Mouse (Mus musculus) left cerebral cortex, adult 2 months (tissue): Measurements from ENCODE around the gene Bhmt. TPM values are rescaled to one million over a fixed set of nuclear protein-coding genes. Genes with fewer than 3 reads are reported as not detected.

Source experiments
- DNase-seq, 2 experiments: peaks; one replicate each; pipeline ENCODE4 v3.0.0; 2021 to 2022; ENCODE audit warnings: low spot score in 2 of 2, mixed read lengths in 1 of 2; ENCODE audit errors: extremely low spot score in 1 of 2
- H3K27ac ChIP-seq: fragments of 200-600 bp; 2 replicates; pipeline ENCODE4 v1.8.1; 2022
- H3K4me3 ChIP-seq: fragments of 200-600 bp; 2 replicates; pipeline ENCODE4 v1.8.1; 2022
- CTCF ChIP-seq: fragments of 200-600 bp; IDR thresholded peaks from 2 replicates; pipeline ENCODE4 v1.8.1; 2022; ENCODE audit warnings: antibody characterized with exemption, mild to moderate bottlenecking, moderate library complexity
- intact Hi-C: fragments of 180-260 bp; cut with DNase I; formaldehyde crosslinking; loops from one replicate; pipeline ENCODE4 v1.15.1; 2025
- total RNA-seq, 2 experiments: library from RNA; stranded (reverse); gene quantifications; 2 replicates each; pipeline ENCODE4 v1.2.3; 2021

Gene Bhmt
- total RNA-seq, 2 experiments from 2014 or later = not detected

- no peak for TF ChIP-seq CTCF
- intact Hi-C loops = no loop called here
- no peak for DNase-seq
Measured at GRCm38 (mm10) chr13:93639636-93640035, 1.9 kb upstream of the Bhmt start.

GRCm38 (mm10) chr13:93636561-93636960 is 1.2 kb downstream of the Bhmt start:
- DNase-seq = no peak
- intact Hi-C loops = no loop called here
- no peak overlapping the region for H3K4me3 ChIP-seq
- H3K27ac ChIP-seq = no peak overlapping the region
- TF ChIP-seq CTCF = no peak

More at GRCm38 (mm10) chr13:93639636-93640035, 1.9 kb upstream of the Bhmt start:
- no peak overlapping the region for H3K27ac ChIP-seq
- H3K4me3 ChIP-seq = no peak overlapping the region

GRCm38 (mm10) chr13:93632927-93633326 is 4.8 kb downstream of the Bhmt start:
- intact Hi-C loops = no loop called here
- Histone ChIP-seq H3K27ac (no peak overlapping the region), H3K4me3 (no peak overlapping the region)
- TF ChIP-seq CTCF = no peak
- no peak for DNase-seq

DNA sequence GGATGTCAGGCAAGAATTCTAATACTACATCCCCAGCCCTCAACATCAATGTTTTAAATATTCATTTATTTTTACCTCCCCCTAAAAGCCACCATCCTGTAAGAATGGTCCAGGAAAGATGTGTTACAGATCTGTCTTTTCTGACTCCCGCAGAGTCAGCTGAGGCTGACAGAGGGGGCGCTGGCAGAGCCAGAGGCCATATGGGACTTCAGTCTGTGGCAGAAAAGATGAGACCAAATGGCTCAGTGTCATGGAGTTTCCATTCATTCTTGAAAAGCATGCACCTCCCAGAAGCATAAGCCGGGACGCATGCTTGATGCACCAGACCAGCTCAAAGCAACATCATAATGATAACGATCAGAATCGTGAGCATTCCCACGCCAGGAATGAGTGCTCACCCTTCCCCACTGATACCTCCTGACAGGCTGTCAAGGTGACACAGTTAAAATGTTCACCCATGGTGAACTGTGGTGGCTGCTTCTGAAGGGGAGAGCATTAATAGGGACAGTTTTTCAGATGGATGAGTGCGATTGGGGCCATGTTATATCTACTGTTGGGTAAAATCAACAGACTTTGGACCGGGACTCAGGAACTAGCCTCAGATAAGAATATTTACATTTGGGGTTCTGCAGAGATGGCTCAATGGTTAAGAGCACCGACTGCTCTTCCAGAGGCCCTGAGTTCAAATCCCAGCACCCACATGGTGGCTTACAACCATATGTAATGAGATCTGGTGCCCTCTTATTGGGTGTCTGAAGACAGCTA is 6.6 kb downstream of the Bhmt start:
- Histone ChIP-seq H3K4me3 (no peak overlapping the region), H3K27ac (no peak overlapping the region)
- no peak for DNase-seq
- intact Hi-C loops = no loop called here
- TF ChIP-seq CTCF = no peak

GRCm38 (mm10) chr13:93628861-93629260 is 8.9 kb downstream of the Bhmt start:
- intact Hi-C loops = loop anchor here (5.0 kb wide), 1 partner anchor 78 kb away; no protein-coding TSS in a partner anchor
- no peak for TF ChIP-seq CTCF
- no peak for DNase-seq
- Histone ChIP-seq H3K27ac (no peak overlapping the region), H3K4me3 (no peak overlapping the region)

DNA sequence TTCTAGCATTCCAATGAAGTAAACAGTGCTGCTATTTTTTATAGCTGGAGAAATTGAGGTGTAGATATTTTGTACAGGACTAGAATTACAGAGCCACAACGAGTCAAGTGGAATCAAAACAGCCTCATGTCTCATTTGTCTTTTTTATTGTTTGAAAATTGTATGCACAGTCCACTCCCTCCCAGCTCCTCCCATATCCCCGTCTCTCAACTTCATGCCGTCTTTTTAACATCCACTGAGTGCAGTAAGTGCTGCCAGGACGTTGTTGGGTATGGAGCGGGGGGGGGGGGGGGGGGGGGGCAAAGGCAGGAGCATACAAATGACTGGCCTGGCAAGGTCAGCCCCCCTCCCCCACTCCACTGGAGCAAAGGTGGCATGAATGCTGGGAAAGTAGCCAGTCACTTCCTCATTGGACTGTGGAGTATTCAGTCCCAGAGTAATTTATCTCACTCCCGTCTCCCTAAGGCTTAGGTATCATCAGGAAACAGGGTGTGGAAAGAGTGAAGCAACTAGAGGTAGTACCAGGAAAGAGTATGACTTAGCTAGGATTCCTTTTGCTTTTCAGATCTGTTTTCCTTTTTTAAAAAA is 23.3 kb downstream of the Bhmt start:
- intact Hi-C loops = loop anchor here (5.0 kb wide), 4 partner anchors 108 to 312 kb away; no protein-coding TSS in a partner anchor
- no peak overlapping the region for H3K4me3 ChIP-seq
- no peak for DNase-seq
- H3K27ac ChIP-seq = no peak overlapping the region
- TF ChIP-seq CTCF = no peak

DNA sequence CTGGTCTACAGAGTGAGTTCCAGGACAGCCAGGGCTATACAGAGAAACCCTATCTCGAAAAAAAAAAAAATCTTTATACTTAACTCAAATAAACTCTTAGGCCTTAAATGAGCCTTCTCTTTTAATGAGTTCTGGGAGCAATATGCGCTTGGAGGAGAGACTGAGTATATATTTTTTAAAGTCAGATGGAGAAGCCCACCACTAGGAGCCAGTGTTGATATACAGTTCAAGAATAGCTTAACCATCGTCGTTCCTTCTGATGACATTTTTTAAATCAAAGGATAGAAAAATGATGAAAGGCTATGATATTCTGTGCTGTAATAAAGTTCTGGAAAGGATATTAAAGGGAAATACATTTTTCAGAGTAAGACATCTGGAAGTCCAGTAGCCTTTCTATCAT is 24.0 kb downstream of the Bhmt start:
- intact Hi-C loops = loop anchor here (2.0 to 5.0 kb wide), 6 partner anchors 109 to 863 kb away; no protein-coding TSS in a partner anchor
- Histone ChIP-seq H3K4me3 (no peak overlapping the region), H3K27ac (no peak overlapping the region)
- DNase-seq = no peak
- peak; percentile 35 for TF ChIP-seq CTCF

DNA sequence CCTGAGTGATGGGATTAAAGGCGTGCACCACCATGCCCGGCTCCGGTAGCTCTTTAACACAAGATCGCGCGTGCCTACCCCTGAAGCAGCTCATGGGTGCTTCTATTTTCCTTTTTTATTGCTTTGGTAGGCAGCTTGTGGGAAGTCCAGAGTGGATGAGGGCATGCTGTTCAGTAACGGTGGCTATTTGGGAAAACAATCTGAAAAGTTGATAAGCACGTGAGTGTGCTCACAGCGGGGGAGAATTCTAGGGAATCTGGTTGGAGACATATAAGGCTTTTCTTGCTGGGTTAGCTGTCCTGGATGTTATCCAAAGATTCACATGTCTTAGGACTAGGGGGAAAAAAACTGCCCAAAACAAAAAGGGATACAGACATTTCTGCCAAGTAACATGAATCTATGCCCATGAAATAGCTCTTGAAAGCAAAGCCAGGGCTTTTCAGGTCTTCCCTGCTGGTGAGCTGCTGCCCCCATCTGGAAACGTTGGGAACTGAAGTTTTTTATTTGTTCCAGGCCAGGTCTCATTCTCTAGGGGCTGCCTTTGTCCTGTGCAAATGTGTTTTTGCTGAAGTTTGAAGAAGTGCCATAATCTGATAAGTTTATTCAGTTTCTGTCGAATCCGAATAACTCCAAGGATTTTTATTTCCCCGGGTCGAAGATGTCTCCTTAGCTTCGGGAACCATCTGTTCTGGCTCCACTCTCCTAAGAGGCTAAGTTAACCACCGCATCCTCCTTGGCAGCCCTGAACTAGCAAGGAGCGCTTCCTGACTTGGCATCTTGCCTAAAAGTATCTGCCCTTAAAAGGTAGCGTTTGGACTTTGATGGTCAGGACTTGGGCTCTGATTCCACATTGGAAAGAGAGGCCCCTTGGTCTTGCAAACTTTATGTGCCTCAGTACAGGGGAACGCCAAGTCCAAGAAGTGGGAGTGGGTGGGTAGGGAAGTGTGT is 24.8 kb downstream of the Bhmt start:
- Histone ChIP-seq H3K27ac (0 out of 2 replicates have a peak overlapping the region, but pooled peaks have one; percentile 19), H3K4me3 (no peak overlapping the region)
- intact Hi-C loops = loop anchor here (2.0 to 5.0 kb wide), 6 partner anchors 109 to 862 kb away; no protein-coding TSS in a partner anchor
- DNase-seq = peak; percentile 71 to 85
- TF ChIP-seq CTCF = peak; percentile 96

DNA sequence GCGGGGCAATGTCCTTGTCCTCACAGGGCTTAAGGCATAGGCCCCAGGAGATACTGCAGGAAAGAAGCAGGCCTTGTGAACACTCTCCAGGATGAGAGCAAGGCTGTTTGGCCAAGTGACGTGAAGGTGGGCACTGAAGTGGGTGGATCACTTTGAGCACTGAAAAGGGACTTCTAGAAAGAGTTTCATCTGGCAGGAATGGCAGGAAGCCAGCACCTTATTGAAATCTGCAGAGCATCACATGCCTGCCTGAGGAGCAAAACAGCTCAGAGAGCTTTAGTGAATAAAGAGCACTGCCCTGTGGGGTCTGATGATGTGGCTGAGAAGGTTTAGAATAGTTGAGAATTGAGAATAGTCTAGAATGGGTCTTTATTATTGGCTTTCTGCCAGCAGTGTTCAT is 29.3 kb downstream of the Bhmt start:
- no peak for TF ChIP-seq CTCF
- intact Hi-C loops = loop anchor here (10.0 kb wide), 1 partner anchor 624 kb away; no protein-coding TSS in a partner anchor
- DNase-seq = no peak
- H3K27ac ChIP-seq = peak overlapping the region; percentile 17; the same call in 1 of the 2 replicates
- H3K4me3 ChIP-seq = no peak overlapping the region

DNA sequence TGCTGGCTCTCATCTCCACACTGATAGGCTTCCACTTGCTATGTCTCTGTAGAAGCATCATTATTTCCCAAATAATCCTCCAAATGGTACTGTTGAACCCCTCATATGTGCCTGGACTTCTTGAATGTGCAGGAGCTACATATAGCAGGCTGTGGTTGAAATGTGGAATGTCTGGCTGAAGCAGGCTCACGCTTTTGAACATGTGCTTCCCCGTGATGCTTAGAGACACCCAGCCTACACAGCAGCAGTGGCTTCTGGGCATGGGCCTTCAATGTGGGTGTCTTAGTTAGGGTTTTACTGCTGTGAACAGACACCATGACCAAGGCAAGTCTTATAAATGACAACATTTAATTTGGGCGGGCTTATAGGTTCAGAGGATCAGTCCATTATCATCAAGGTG is 30.1 kb downstream of the Bhmt start:
- intact Hi-C loops = loop anchor here (2.0 to 10.0 kb wide), 2 partner anchors 109 to 623 kb away; partner anchors contain the start of gene Jmy
- Histone ChIP-seq H3K4me3 (no peak overlapping the region), H3K27ac (peak overlapping the region; percentile 62)
- no peak for TF ChIP-seq CTCF
- DNase-seq = no peak

DNA sequence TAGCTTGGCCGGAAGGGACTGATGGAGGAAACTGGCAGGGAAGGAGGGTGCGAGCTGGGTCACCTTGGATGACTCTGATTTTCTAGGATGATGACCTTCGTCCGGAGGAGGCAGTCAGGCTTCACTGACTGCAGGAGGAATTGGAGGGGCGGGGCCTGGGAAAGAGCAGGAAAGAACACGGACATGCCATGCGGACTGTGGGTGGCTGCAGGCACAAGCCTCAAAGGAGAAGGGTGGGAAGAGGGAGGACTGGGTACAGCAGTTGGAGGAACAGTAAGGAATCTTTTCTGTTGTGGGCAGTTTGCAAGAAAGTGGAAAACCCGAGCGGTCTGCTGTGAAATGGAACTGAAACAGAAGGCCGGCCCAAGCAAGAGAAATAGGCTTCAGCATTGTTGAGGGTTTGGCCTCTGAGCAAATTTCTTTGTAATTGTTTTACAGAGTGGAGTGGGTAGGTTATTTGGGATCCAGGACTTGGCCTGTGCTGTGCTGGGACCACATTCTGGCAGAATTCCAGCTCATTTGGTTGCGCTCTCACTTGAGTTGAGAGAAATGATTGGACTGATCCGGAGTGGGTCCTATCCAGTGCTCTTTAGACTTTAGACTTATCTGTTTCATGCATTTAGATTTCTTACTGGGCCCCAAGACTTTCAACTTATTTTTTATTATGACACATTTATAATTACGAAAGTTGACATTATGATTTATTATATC is 30.7 kb downstream of the Bhmt start:
- Histone ChIP-seq H3K27ac (peak overlapping the region; percentile 62), H3K4me3 (no peak overlapping the region)
- peak in 1 of 2 experiments; percentile 31 for DNase-seq
- no peak for TF ChIP-seq CTCF
- intact Hi-C loops = loop anchor here (2.0 to 10.0 kb wide), 2 partner anchors 108 to 622 kb away; partner anchors contain the start of gene Jmy
